Mouse (Mus musculus): ENCODE measurements around the gene Glipr1. TPM values are rescaled to one million over a fixed set of nuclear protein-coding genes. Genes with fewer than 3 reads are reported as not detected.
A peak's percentile ranks its signal among the peaks of the same experiment; 100 is the strongest.

Glipr1 gene
- polyA plus RNA-seq, 1 experiment from 2014 or later: 1.0 TPM

DNA sequence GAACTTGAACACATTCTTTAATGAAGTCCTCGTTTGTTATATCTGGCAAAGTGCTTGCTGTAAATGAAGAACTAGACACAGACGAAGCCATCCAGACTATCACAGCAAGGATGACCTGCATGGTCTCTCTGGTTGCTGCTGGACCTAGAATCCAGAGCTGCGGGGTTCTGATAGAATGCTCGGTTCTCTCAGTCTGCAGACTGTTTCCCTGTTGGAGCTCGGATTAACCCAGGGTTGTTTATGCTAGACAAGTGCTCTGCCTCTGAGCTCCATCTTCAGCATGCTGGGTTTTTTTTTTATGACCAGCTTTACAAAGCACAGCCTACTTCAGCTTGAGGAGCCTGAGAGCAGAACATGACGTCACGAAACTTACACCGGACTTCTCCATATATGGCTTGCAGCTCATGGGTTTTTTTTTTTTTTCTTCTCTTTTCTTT, 5.5 kb downstream of the Glipr1 start:
- H3K4me2 ChIP-seq: no peak overlapping the region

DNA sequence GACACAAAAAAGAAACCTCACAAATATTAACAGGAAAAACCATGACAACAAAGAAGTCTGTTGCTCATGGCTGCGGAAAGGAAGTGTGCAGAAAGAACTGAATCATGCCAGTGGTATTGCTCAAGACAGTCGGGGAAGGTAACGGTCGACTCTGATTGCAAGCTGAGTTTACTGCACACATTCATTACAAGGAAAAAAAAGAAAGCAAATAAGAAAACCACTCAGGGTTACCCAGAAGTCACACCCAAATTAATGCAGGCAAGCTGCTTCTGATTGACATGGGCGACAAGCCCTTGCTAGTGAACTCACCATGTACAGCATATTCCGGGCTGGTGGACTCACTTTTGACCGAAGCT, 5.9 kb downstream of the Glipr1 start:
- Histone ChIP-seq H3K9ac (no peak overlapping the region), H3K27ac (no peak overlapping the region), H3K27me3 (no peaks in the 10 kb centered on the region), H3K4me2 (no peak overlapping the region), H3K36me3 (replicated peaks) (no peaks in the 10 kb centered on the region), H3K4me1 (no peaks in the 10 kb centered on the region), H3K4me3 (replicated peaks) (no peak overlapping the region), H3K9me3 (no peaks in the 10 kb centered on the region)
- WGBS: 93% methylated on average over 7 of the region's 7 CpGs
- no peak for ATAC-seq (ENCODE audit: low FRiP score)

More for the DNA sequence above, 5.5 kb downstream of the Glipr1 start:
- Histone ChIP-seq H3K36me3 (replicated peaks) (no peaks in the 10 kb centered on the region), H3K27ac (no peak overlapping the region), H3K9me3 (no peaks in the 10 kb centered on the region), H3K4me1 (no peaks in the 10 kb centered on the region), H3K27me3 (no peaks in the 10 kb centered on the region), H3K9ac (no peak overlapping the region), H3K4me3 (replicated peaks) (no peak overlapping the region)
- WGBS: 80% methylated on average over 8 of the region's 8 CpGs
- ATAC-seq (ENCODE audit: low FRiP score): no peak

DNA sequence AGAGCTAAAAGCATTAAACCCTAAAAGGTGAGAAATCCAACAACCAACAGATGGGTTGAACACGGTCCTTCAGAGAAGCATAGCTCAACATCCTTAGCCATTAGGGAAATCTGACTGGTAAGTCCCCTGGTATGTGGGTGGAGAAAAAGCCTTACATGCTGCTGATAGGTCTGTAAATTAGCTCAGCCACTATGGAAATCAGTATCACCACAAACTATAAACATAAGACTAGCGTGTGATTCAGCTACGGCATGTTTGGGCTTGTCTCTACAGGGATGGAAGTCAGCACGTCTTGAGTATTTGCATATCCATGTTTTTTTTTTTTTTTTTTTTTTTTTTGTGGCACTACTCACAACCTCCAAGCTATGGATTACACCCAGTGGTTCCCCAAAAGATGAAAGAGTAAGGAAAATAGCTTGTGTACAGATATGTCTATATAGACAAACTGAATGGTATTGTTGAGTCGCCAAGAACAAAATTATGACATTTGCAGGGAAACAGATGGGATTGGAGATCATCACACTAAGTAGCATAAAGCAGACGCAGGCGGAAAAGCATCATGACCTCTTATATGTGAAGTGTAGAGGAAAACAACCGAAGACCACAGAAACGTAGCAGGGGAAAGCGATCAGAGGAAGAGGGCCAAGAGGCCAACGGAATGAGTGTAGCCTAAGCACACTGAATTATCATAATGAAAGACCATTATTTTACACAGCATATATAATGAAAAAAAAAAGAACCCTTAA, 6.5 kb downstream of the Glipr1 start:
- Histone ChIP-seq H3K4me2 (no peak overlapping the region), H3K27ac (no peak overlapping the region), H3K4me1 (no peaks in the 10 kb centered on the region), H3K36me3 (replicated peaks) (no peaks in the 10 kb centered on the region), H3K9me3 (no peaks in the 10 kb centered on the region), H3K9ac (no peak overlapping the region), H3K4me3 (replicated peaks) (no peak overlapping the region), H3K27me3 (no peaks in the 10 kb centered on the region)
- 94% methylated on average over 11 of the region's 11 CpGs for WGBS
- no peak for ATAC-seq (ENCODE audit: low FRiP score)

DNA sequence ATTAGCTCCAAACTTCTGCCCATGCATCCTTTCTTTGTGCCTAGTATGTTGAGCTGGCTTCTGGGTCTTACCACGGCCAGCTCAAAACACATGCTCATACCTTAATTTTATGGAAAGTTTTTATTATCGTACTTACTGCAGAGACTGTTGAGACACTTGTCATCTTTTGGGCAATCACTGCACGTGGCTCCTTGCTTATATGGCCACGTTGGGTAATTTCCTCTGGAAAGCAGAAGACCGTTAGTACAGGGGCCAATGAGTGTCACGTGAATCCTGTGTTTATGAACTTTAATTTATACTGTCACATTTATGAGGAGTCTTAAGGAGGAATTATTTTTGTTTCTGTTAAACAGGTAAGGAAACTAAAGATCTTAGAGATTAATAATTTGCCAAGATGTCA, 16.0 kb downstream of the Glipr1 start:
- Histone ChIP-seq H3K27ac (no peak overlapping the region), H3K36me3 (replicated peaks) (peaks cover 48% of the 10 kb centered on the region), H3K4me3 (replicated peaks) (no peak overlapping the region), H3K9ac (no peak overlapping the region), H3K9me3 (no peaks in the 10 kb centered on the region), H3K4me1 (no peaks in the 10 kb centered on the region), H3K4me2 (no peak overlapping the region), H3K27me3 (no peaks in the 10 kb centered on the region)
- WGBS: 96% methylated on average over 6 of the region's 6 CpGs
- ATAC-seq (ENCODE audit: low FRiP score): no peak

DNA sequence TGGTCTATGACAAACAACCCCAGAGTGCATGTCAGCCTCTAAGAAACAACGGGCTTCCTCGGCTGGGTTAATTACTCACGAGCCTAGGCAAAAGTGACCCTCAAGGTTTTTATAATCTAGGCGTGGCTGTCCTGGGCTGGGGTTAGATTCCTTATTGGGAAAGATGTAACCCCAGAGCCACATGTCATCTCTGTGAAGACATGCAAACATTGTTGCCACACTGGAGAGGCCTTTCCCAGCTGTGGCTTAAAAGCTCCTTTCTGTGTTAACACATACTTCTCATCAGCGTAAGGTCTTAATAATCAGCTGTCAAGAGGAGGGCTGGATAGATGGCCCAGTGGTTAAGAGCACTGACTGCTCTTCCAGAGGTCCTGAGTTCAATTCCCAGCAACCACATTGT, 19.4 kb downstream of the Glipr1 start:
- Histone ChIP-seq H3K27ac (no peak overlapping the region), H3K9ac (no peak overlapping the region), H3K9me3 (no peaks in the 10 kb centered on the region), H3K4me3 (replicated peaks) (no peak overlapping the region), H3K36me3 (replicated peaks) (peaks cover 77% of the 10 kb centered on the region), H3K27me3 (no peaks in the 10 kb centered on the region), H3K4me2 (no peak overlapping the region), H3K4me1 (no peaks in the 10 kb centered on the region)
- no peak for ATAC-seq (ENCODE audit: low FRiP score)
- 94% methylated on average over 5 of the region's 5 CpGs for WGBS

DNA sequence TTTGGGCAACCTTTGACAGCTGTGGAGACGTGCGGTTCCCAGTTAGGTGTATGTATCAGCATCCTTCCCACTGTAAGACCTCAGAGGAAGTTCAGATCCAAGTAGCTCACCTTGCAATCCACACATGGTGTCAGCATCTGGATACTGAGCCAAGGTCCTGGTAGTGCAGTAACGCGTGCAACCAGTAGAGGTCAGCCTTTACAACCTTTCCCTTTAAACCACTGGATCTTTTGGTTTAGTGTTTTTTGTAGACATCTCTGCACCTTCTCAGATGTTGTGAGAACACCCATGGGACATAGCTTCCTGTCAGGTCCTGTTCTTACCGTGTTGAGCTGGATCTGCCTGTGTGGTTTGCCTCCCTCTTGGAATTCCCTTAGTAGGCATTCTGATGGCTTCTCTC, 24.8 kb downstream of the Glipr1 start:
- no peaks in the 10 kb centered on the region for H3K27me3 ChIP-seq
- no peak overlapping the region for H3K27ac ChIP-seq
- H3K9ac ChIP-seq: no peak overlapping the region
- 50% methylated on average over 5 of the region's 5 CpGs for WGBS
- H3K9me3 ChIP-seq: no peaks in the 10 kb centered on the region
- no peak overlapping the region for H3K4me3 ChIP-seq (replicated peaks)
- H3K4me2 ChIP-seq: no peak overlapping the region
- no peak for ATAC-seq (ENCODE audit: low FRiP score)
- H3K36me3 ChIP-seq (replicated peaks): peaks cover 44% of the 10 kb centered on the region
- H3K4me1 ChIP-seq: peaks cover 8% of the 10 kb centered on the region

DNA sequence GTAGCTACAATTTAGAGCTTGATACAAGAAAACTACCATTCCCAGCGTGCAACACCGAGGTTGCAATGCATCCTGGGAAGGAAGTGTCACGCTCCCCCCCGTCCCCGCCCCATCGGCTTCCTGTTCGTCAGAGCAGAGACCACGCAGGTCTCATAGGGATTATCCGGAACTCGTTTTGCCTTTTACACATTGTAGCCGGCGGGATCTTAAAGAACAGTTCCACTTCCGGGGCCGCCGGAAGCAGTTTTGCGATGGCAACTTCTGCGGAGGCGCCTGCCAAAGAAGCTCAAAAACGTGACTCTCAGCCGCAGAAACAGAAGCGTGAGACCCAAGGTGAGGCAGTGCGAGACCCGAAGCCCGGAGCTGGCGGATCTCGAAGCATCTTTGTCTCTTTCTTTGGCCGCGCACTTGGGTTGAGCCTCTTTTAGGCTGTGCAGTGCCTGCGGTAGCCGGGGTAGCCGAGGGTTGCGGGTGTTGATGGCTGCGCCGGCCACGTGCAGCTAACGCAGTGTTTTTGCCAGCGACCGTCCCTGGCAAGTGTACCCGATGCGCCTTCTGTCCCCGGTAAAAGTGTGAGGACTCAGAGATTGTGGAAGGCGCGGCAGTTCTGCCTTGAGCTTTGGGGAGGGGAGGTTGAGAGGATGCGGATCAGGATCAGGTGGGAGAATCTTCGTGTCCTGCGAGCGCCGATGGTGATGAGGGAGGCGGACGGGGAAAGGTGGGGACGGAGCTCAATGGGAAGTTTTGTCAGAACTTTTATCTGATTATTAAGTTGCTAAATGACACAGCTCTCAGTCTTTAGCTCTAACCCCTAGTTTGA, 29.7 kb downstream of the Glipr1 start, which contains the start of gene Krr1:
Gene Krr1 (plus strand): TSS at position 123 of the 820 bp plus-strand sequence.
- H3K9me3 ChIP-seq: no peaks in the 10 kb centered on the region
- peaks cover 8% of the 10 kb centered on the region for H3K4me1 ChIP-seq
- H3K27ac ChIP-seq: peak within 1 kb of the TSS; percentile 65
- 0 out of 2 replicates have a peak, but pooled peaks cover 3% of the 10 kb centered on the region for H3K27me3 ChIP-seq
- peaks cover 4% of the 10 kb centered on the region for H3K36me3 ChIP-seq (replicated peaks)
- ATAC-seq (ENCODE audit: low FRiP score): peak; percentile 97
- peak within 1 kb of the TSS; percentile 69 for H3K4me2 ChIP-seq
- H3K9ac ChIP-seq: peak within 1 kb of the TSS; percentile 80
- H3K4me3 ChIP-seq (replicated peaks): peak within 1 kb of the TSS; percentile 84
- WGBS: under 1% methylated on average over 51 of the region's 51 CpGs

DNA sequence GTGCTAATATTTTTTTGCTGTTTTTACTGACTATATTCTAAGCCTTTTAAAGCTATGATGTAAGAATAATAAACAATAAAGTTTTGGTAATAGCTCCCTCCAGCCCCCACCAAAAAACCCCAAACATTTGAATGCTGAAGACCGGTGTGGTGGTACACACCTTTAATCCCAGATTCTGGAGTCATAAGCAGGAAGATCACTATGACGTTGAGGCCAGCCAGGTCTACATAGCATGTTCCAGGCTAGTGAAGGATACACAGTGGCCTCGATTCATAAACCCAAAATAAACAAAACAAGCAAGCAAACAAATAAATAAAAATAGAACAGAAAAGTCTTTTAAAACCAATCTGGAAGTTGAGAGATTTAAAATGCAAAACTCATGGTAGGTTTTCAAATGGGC, 30.5 kb downstream of the Glipr1 start:
- H3K9ac ChIP-seq: no peak overlapping the region
- peaks cover 8% of the 10 kb centered on the region for H3K4me1 ChIP-seq
- H3K4me2 ChIP-seq: no peak overlapping the region
- peaks cover 4% of the 10 kb centered on the region for H3K36me3 ChIP-seq (replicated peaks)
- H3K27me3 ChIP-seq: 0 out of 2 replicates have a peak, but pooled peaks cover 3% of the 10 kb centered on the region
- no peak overlapping the region for H3K27ac ChIP-seq
- 86% methylated on average over 3 of the region's 3 CpGs for WGBS
- no peaks in the 10 kb centered on the region for H3K9me3 ChIP-seq
- H3K4me3 ChIP-seq (replicated peaks): peak overlapping the region; percentile 84; the same call in 1 of the 2 replicates
- ATAC-seq (ENCODE audit: low FRiP score): peak; percentile 42; the same call in 1 of the 2 replicates

DNA sequence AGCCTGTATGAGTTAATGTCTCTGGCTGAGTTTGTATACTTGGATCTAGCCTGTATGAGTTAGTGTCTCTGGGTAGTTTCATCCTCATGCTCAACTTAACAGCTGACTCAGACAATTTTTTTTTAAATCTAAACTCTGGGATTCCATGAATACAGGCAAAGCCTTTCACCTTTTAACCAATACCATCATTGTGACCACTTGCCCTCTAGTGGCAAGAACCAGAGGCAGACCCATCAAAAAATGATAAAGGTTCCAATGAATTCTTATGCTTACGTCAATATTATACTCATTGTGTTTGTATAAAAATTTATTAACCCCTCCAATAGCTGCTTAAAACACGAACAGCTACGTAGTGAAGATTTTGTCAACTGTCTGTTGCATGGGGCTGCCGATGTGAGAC, 36.0 kb downstream of the Glipr1 start:
- no peak overlapping the region for H3K9ac ChIP-seq
- ATAC-seq (ENCODE audit: low FRiP score): no peak
- H3K27ac ChIP-seq: no peak overlapping the region
- H3K4me2 ChIP-seq: no peak overlapping the region
- H3K9me3 ChIP-seq: no peaks in the 10 kb centered on the region
- 60% methylated on average over 4 of the region's 4 CpGs for WGBS
- H3K36me3 ChIP-seq (replicated peaks): no peaks in the 10 kb centered on the region
- 0 out of 2 replicates have a peak, but pooled peaks cover 3% of the 10 kb centered on the region for H3K27me3 ChIP-seq
- no peaks in the 10 kb centered on the region for H3K4me1 ChIP-seq
- H3K4me3 ChIP-seq (replicated peaks): no peak overlapping the region

DNA sequence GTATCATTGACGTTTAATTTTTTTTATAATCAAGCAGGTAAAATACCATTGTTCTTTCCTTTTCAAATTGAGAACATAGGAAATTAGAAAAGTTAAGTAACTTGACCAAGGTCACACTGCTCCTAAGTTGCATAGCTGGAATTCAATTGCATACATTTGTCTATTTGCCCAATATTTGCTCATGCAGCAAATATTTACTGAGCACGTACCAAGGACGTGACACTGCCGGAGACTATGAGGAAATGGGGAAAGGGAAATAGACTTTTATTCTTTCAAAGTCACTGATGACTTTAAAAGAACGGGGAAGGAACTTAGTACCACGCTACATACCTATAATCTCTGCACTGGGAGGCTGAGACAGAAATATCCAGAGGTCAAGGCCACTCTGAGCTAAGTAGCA, 42.0 kb downstream of the Glipr1 start:
- Histone ChIP-seq H3K4me1 (no peaks in the 10 kb centered on the region), H3K4me2 (no peak overlapping the region), H3K27me3 (no peaks in the 10 kb centered on the region), H3K4me3 (replicated peaks) (no peak overlapping the region), H3K9ac (no peak overlapping the region), H3K27ac (no peak overlapping the region), H3K36me3 (replicated peaks) (no peaks in the 10 kb centered on the region), H3K9me3 (no peaks in the 10 kb centered on the region)
- WGBS: 89% methylated on average over 6 of the region's 6 CpGs
- ATAC-seq (ENCODE audit: low FRiP score): no peak

DNA sequence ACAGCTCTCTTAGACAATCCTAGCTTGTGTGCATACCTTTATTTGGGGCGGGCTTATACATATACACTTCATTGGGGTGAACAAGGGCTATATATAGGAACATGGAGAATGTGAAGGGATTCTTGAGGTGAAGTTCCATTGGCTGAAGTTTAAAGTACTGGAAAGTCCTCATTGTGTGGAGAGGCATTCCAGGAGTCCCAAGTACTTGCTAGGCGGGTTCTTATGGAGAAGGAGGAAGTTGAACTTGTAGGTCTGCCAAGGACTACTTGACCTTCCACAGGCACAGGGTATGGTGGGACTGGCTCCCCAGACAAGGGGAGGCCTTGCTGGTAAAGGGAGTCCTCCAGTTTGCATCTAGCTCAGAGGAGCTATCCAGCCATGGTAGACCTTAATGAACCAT, 43.1 kb downstream of the Glipr1 start:
- ATAC-seq (ENCODE audit: low FRiP score): no peak
- H3K27ac ChIP-seq: no peak overlapping the region
- H3K9ac ChIP-seq: no peak overlapping the region
- no peak overlapping the region for H3K4me2 ChIP-seq
- no peaks in the 10 kb centered on the region for H3K27me3 ChIP-seq
- H3K36me3 ChIP-seq (replicated peaks): no peaks in the 10 kb centered on the region
- WGBS: 100% methylated on average over 2 of the region's 2 CpGs
- H3K9me3 ChIP-seq: no peaks in the 10 kb centered on the region
- H3K4me3 ChIP-seq (replicated peaks): no peak overlapping the region
- H3K4me1 ChIP-seq: no peaks in the 10 kb centered on the region

DNA sequence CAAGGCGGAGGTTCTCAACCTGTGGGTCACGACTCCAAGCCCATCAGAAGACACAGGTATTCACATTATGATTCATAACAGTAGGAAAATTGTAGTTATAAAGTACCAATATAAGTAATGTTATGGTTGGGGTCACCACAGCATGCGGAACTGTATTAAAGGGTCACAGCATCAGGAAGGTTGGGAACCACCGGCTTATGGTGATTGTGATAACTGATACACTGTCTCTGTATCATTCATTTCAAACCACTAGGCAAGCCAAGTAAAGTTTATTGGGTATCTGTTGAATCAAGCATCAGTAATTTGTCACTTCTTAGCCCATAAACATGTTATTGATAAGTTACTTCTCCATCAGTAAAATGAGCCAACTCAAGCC, 44.4 kb downstream of the Glipr1 start:
- peak; percentile 14; the same call in 1 of the 2 replicates for ATAC-seq (ENCODE audit: low FRiP score)
- no peak overlapping the region for H3K27ac ChIP-seq
- no peak overlapping the region for H3K9ac ChIP-seq
- 41% methylated on average over 4 of the region's 4 CpGs for WGBS
- no peaks in the 10 kb centered on the region for H3K36me3 ChIP-seq (replicated peaks)
- no peaks in the 10 kb centered on the region for H3K4me1 ChIP-seq
- H3K27me3 ChIP-seq: no peaks in the 10 kb centered on the region
- no peak overlapping the region for H3K4me2 ChIP-seq
- no peak overlapping the region for H3K4me3 ChIP-seq (replicated peaks)
- H3K9me3 ChIP-seq: no peaks in the 10 kb centered on the region
